Mouse (Mus musculus) cortical plate, adult 2 months (tissue): ENCODE data around the gene Prdm12. TPM values are rescaled to one million over a fixed set of nuclear protein-coding genes. Genes with fewer than 3 reads are reported as not detected.

ENCODE experiments used
- H3K27ac ChIP-seq: fragments of 200-500 bp; 2 replicates; pipeline ENCODE4 v1.5.1; 2012; ENCODE audit warnings: low read length, control low read depth, inconsistent platforms; ENCODE audit not compliant: insufficient read depth
- H3K4me1 ChIP-seq: fragments of 200-500 bp; 2 replicates; pipeline ENCODE4 v1.6.1; 2011; ENCODE audit warnings: low read length; ENCODE audit not compliant: control insufficient read depth, insufficient read depth
- H3K4me3 ChIP-seq: fragments of 200-500 bp; 2 replicates; pipeline ENCODE4 v1.5.1; 2011; ENCODE audit warnings: mild to moderate bottlenecking, low read length, control low read depth; ENCODE audit not compliant: insufficient read depth
- CTCF ChIP-seq: fragments of 200-500 bp; IDR thresholded peaks from 2 replicates; pipeline ENCODE4 v1.5.1; 2011; ENCODE audit warnings: mild to moderate bottlenecking, control low read depth, low read length; ENCODE audit not compliant: insufficient read depth; ENCODE audit errors: extremely low read depth
- POLR2A ChIP-seq: fragments of 200-500 bp; IDR thresholded peaks from 2 replicates; pipeline ENCODE4 v1.6.1; 2011; ENCODE audit warnings: mild to moderate bottlenecking, low read length, control low read depth; ENCODE audit not compliant: insufficient read depth; ENCODE audit errors: extremely low read depth
- polyA plus RNA-seq: library from polyadenylated mRNA; depleted of rRNA; stranded (reverse); fragments of >200 nt; gene quantifications from 2 replicates; pipeline ENCODE4 v1.2.3, GENCODE M21; 2012; rRNA removed

Prdm12 gene
- 0.17 TPM in 2 replicates for polyA plus RNA-seq

DNA sequence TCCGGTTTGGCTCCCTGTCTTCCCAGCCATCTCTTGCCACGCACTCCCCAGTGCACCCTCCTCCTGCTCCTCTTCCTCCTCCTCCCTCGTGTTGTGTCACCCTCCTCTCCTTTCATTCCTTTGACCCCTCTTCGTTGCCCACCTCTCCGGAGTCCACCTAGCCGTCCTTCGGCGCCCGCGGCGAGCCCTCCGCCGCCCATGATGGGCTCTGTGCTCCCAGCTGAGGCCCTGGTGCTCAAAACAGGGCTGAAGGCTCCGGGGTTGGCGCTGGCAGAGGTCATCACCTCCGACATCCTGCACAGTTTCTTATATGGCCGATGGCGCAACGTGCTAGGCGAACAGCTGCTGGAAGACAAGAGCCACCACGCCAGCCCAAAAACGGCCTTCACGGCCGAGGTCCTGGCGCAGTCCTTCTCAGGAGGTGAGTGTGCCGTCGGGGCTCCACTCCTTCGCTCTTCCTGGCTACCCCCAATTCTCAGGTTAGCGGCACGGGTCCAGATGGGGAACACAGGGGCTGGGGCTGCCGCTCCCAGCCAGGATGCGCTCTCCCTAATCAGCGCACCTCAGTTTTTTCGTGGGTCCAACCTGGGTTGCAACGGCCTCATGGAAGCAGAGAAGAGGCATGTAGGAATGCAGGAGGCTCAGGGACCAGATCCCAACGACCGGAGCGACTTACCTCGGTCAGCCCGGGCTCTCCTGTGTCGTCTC lies at the start of gene Prdm12:
Prdm12 (plus strand) TSS at position 137 of the 708 bp plus-strand sequence.
- Histone ChIP-seq H3K4me1 (no peaks in the 10 kb centered on the region), H3K27ac (no peak within 1 kb of the TSS), H3K4me3 (no peak within 1 kb of the TSS)
- TF ChIP-seq POLR2A (no peak), CTCF (no peak)

DNA sequence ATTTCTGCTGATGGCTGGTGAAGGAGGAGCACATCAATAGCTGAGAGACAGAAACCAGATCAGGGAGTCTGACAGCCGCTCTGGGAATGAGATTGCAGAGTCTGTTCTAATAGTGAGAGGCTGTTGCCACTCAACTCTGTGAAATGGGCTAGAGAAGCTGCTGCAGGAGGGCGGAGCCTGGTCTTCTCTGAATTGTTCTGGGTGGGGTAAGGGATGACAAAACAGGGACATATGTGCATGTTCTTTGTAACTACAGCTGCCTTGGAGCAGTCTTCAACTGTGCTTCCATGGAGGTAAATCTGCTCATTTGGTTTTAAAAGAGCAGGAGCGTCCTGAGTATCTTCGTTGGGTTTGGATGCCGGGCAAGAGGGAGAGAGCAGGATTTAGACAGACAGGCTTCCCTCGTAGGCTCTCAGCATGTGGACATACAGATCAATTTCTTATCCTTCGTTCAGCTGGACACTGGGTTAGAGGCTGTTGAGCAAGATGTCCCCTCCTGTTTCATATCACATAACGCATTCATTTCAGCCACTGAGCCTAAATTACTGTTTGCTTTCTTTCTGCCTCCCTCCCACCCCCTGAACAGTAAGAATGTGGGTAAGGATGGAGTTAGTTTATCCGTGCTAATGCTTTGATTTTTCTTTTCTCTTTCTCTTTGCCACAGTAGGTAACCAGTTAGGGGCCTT lies 47.9 kb upstream of the Prdm12 start:
- TF ChIP-seq POLR2A (no peak), CTCF (no peak)
- H3K27ac ChIP-seq: no peak overlapping the region
- no peak overlapping the region for H3K4me3 ChIP-seq
- peaks cover 1% of the 10 kb centered on the region; the same call in 1 of the 2 replicates for H3K4me1 ChIP-seq

DNA sequence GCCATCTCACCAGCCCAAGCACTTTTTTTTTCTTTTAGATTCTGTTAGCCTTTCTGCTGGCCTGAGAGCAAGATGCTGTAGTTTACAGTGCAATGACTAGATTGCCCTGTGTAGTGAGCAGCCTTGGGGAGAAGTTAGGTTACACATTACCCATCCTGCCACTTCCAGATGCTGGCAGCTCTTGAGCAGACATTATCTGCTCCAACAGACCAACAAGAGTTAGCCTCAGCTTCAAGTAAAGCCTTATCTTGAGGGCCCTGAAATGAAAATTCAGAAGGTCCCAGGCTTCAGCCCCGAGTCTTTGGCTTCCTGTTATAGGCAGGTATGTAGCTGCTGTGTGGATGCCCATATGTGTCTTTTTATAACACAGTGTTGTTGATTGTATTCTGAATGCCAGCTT lies 32.3 kb upstream of the Prdm12 start:
- TF ChIP-seq CTCF (no peak), POLR2A (no peak)
- Histone ChIP-seq H3K27ac (no peak overlapping the region), H3K4me3 (no peak overlapping the region), H3K4me1 (peaks cover 3% of the 10 kb centered on the region; the same call in 1 of the 2 replicates)

DNA sequence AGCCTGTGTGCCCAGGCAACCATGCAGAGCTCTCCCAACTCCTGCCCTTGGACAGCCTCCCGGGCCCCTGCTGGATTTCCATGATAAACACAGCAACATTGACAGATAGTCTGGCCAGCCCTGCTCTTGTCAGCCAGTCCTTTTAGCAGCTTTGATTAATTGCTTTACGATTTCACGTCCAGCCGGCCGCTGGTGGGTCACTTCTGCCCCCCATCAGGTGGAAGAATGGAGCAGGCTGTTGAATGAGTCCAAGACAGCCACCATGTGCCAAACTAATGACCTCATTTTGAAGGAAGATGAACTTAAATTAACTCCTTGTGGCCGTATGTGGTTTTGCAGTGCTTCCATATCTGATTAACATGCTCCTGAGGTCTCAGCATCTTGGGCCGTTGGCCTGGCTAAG lies 30.0 kb upstream of the Prdm12 start:
- Histone ChIP-seq H3K4me3 (no peak overlapping the region), H3K4me1 (peaks cover 3% of the 10 kb centered on the region; the same call in 1 of the 2 replicates), H3K27ac (no peak overlapping the region)
- TF ChIP-seq CTCF: no peak
- no peak for TF ChIP-seq POLR2A

DNA sequence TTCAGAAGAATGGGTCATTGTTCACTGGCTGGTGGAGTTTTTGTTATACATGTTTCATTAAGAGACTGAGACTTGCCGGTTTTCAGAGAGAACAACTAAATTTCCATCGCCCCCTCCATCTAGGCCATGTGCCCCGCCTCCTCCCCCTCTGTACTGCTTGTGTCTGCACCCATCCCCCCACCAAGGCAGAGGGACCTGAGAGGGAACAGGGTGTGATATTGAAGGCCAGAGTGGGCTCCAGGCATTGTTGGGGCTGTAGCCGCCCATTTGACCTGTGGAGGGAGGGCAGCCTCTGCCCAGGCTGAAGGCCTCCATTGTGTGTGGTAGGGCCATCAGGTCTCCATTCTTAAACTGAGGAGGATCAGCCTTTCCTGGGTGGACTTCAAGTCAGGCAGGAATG lies 28.9 kb upstream of the Prdm12 start:
- TF ChIP-seq POLR2A (no peak), CTCF (no peak)
- Histone ChIP-seq H3K4me1 (peaks cover 3% of the 10 kb centered on the region; the same call in 1 of the 2 replicates), H3K4me3 (no peak overlapping the region), H3K27ac (no peak overlapping the region)

DNA sequence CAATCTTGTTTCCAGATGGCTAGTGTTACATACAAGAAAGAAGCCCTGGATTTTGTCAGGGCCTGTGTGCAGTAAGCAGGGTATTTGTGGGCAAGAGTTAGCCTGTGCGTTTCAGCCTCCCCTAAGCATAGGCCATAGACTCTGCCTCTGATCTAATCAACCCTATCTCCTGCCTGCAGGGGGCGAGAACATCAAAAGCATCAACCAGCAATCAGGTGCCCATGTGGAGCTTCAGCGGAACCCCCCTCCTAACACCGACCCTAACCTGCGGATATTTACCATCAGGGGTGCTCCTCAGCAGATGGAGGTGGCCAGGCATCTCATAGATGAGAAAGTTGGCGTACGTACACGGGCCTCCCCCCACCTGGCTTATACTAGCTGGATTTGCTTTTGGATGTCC lies 28.4 kb upstream of the Prdm12 start:
- TF ChIP-seq CTCF (peak; percentile 21; the same call in 1 of the 2 replicates), POLR2A (no peak)
- Histone ChIP-seq H3K4me1 (peaks cover 3% of the 10 kb centered on the region; the same call in 1 of the 2 replicates), H3K4me3 (no peak overlapping the region), H3K27ac (no peak overlapping the region)

DNA sequence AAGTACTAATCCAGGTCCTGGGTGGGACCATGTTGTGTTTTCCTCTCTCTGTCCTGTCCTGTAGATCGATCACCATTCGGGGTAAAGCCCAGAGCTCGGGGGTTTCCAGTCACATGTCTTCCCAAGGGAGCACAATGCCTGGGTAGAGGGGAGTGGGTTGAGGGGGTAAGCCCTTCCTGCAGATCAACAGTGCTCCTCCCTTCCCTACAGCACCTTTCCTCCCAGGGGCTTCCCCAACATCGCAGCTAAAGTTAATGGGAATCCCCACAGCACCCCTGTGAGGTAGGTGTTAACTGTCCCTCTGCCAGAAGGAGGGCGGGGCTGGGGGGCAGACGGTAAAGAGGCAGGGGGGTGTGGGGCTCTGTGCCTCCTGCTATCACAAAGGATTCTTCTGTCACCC lies 27.2 kb upstream of the Prdm12 start:
- H3K4me3 ChIP-seq: no peak overlapping the region
- no peak for TF ChIP-seq CTCF
- TF ChIP-seq POLR2A: no peak
- no peak overlapping the region for H3K27ac ChIP-seq
- H3K4me1 ChIP-seq: peaks cover 3% of the 10 kb centered on the region; the same call in 1 of the 2 replicates

DNA sequence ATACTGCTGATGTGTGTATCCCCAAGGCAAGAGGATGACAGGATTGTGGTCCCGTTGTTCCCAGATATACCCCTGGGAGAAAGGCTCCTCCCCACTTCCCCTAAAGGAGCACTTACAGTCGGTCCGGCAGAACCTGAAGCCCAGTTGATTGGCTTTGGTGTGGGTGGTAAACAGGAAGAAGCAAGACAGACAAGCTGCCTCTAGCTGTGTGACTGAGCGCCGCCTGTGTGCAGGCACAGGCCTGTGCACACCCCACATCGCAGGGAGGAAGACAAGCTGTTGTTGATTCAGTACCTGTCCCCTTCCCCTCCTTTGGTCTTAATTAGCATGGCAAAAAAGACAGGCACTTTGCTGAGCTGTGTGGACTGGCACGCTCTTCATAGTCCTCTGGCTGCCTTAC lies 26.1 kb upstream of the Prdm12 start:
- Histone ChIP-seq H3K27ac (no peak overlapping the region), H3K4me1 (peaks cover 3% of the 10 kb centered on the region; the same call in 1 of the 2 replicates), H3K4me3 (no peak overlapping the region)
- 0 out of 2 replicates have a peak, but pooled peaks have one; percentile 9 for TF ChIP-seq CTCF
- no peak for TF ChIP-seq POLR2A

DNA sequence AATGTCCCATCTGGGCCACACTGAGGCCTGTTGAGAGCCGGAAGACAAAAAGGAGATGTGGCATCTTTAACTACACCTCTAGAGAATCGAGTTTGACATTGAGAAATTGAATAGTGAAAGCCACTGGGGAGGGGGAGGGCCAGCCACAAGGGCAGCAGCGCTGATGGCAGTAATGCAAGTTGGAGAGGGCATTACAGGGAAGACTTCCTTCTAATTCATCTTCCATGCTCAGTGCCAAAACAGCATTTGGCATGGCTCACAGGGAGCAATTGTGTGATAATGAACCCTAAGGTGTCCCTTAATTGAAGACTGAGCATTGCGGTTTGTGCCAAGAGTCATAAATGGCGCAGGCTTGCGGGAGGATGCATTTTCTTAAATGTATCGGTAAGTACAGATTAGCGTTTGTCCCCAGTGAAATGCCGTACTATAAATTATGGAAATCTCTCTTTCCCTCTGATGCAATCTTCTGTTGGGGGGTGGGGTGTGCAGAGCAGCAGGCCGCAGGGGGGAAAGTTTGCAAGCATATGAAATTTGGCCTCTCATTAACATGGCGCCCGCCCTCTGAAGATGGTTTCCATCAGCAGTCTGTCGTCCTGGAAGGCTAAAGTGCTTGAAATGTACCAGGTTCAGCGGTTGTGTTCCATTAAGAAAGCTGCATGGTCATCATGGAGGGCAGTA lies 21.2 kb upstream of the Prdm12 start:
- Histone ChIP-seq H3K27ac (no peak overlapping the region), H3K4me1 (no peaks in the 10 kb centered on the region), H3K4me3 (no peak overlapping the region)
- TF ChIP-seq POLR2A (no peak), CTCF (no peak)
